Mouse (Mus musculus) gastrocnemius, postnatal 10 days (tissue): Measurements from ENCODE around the gene Abcc4. TPM values are rescaled to one million over a fixed set of nuclear protein-coding genes. Genes with fewer than 3 reads are reported as not detected.

Experiments used
- DNase-seq: peaks from one replicate; pipeline ENCODE4 v3.0.0; 2021; ENCODE audit warnings: mixed read lengths
- total RNA-seq, 2 experiments: library from RNA; stranded (reverse); gene quantifications; 2 replicates each; pipeline ENCODE4 v1.2.3; 2021

Gene Abcc4
- total RNA-seq, 2 experiments from 2014 or later, result 3.8 to 4.8 TPM

DNA sequence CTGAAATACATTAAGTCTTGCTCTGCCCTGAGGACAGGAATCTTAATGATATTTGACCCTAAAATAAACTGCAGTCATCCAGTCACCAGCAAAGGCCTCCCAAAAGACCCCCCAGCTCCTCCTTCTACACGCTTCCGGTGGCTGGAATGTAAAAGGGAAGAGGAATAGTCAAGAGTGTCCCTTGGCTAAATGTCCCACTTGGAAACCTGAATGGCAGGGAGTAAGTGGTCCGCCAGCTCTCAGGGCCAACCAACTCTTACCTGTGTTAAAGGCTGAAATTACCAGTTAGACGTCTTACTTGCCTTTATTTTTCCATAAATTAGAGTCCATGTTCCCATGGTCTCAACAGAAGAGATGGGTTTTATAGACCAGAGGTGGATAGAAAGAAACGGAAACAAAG lies 6.9 kb upstream of the Abcc4 start:
- DNase-seq, result no peak

DNA sequence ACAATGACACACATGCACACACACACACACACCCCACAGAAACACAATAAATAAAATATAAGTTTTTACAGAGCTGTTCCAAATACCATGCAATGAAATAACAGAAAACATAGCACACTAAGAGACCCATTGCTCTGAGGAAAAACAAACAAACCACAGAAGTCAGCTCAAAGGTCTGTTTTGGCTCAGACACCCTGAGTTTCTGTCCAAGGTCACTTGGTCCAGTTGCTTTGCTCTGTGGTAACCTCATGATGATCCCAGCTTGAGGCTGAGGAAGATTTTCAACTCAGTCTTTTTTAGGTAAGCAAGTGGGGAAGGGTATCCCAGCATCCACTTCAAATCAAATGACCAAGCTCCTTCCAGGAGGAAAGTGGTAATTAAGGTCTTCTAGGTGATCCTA lies 4.9 kb upstream of the Abcc4 start:
- no peak for DNase-seq

DNA sequence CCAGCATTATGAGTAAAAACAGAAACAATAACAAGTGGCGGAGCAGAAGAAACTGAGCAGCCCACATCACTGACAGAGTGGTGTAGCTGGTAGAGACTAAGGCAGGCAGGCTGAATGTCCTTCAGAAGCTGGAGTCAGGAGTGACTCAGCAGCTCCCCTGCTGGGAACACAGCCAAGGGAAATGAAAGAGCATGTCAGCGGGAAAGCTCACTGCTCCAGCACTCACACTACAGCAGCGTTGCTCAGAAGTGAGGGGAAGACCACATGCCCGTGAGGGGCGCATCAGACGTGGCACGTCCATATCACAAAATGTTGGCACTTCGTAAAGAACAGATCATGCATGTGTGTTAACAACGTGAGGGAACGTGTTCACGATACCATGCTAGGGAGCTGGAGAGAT lies 3.7 kb upstream of the Abcc4 start:
- DNase-seq, result peak; percentile 74

DNA sequence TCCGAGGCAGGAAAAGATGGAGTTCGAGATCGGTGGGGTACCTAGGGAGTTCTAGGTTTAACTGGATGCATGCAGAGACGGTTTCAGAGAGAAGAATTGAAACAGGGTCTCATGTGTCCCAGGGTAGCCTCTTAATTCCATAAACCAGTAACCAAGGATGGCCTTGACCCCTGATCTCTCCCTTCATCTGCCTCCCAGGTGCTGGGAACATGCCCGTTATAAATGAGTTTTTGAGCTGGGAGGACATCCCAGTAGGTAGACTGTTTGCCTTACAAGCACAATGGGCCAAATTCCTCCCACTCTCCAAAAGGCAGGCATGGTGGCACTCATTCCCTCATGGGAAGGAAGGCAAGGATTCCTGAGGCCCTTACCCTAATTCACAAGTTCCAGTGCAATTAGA lies 2.1 kb upstream of the Abcc4 start:
- DNase-seq, result no peak

DNA sequence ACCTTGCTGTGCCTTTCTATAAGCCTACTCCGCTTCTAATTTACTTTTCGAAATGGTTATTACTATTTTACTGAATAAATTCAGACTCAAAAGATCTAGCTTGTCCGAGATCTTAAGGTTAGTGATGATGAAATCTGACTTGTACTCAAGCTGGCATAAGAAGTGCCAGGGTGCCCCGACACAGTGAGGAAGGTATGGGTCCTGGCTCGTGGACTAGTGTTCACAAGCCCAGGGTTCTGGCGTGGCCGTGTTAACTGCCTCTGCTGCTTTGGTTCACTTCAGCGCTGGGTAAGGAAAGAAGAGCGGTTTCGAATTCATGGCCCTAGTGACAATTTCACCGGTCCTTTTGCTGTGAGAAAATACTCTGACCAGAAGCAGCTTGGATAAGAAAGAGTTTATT lies 943 bp upstream of the Abcc4 start:
- no peak for DNase-seq

DNA sequence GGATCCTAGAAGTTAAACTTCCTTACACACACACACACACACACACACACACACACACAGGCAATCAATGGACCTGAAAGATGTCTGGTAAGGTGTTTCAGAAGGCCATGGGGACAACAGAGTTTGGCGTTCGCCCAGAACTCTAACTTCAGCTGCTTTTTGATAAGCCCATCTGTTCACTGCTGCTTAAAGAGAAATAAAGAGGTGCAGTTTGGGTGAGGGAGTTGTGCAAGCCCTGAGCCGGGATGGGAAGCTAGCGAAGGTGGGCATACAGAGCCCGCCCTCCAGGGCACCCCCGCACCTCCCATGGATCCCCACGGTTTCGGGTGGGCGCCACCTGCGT lies 583 bp downstream of the Abcc4 start:
- DNase-seq, result no peak

DNA sequence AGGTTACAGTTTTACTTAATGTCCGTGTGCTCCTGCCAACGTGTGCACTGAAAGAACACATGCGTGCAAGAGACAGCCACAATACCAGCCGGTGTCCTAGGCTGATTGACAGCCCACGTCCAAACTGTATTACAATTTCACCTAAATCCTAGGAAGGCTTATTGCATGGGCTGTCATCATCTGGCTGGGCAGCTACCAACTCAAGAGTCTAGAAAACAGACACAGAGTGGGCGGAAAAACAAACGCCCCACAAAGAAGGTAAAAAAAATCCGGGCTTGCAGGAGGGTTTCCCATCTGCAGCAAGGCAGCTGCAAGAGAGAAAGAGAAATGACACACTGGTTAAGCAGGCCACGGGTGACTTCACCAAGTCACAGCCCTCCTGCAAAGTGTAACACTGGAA lies 2.7 kb downstream of the Abcc4 start:
- DNase-seq, result no peak

DNA sequence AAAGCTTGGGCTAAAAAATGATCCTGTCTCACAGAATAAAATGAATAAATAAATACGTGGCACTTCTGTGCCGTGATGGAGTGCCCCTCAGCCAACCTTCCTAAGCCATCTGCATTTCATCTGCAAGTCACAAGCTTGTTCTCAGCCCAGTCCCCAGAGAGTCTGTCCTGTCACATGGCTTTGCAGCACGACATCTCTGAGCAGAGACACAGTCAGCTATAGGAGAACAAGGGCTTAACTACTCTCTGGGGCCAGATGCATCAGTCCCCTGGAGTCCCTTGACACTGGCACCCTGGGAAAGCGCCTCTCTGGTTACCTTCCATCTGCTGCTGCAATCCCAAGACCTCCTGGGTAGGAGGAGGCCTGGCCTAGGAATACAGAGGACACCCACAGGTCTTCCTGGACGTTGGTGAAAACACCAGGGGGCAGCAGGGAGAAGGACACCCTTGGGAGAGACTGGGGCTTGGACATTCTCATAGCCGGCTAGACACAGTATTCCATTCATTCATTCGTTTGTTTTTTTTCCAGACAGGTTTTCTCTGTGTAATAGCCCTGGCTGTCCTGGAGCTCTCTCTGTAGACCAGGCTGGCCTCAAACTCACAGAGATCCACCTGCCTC lies 3.9 kb downstream of the Abcc4 start:
- peak; percentile 57 for DNase-seq

DNA sequence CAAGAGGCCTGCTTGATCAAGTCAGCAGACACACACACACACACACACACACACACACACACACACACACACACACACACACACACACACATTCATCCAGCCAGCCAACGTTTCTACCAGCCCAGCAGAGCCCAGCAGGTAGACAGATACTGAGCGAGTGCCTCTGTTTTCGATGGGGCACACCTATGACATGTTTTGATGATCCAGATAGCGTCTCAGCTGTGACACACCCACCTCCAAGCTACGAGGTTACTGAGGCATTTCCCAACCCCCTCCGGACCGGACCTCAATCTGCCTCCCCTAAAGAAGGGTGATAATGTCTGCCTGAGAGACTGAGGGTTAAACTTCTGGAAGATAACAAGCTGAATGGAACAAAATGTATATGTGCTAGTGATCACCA lies 5.4 kb downstream of the Abcc4 start:
- DNase-seq, result no peak

DNA sequence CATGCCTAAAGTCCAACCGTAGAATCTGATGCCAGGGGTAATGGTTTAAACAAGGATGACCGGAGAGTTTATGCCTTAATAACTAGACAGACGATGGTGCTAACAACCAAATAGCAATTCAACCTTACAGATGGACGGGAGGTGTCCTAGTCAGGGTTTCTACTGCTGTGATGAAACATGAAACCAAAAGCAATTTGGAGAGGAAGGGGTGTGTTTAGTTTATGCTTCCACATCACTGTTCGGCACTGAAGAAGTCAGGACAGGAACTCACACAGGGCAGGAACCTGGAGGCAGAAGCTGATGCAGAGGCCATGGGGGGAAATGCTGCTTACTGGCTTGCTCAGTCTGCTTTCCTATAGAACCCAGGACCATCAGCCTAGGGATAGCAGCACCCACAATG lies 6.1 kb downstream of the Abcc4 start:
- no peak for DNase-seq

DNA sequence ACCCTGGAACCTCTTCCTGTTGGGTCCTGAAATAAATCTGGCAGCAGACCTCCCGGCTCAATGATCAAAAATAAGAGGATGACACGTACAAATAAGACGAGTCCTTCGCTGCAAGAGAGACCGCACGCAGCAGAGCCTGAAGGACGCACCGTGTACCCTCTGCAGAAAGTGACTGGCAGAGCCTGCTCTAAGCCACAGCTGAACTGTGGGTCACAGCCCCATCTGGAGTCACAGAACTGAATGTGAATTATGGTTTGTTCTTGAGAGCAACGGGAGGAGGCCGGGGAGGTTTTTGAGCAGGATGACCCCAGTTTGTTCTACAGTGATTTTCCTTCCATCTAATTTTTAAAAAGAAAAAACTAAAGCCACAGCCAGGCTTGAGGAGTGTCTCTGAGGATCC lies 6.5 kb downstream of the Abcc4 start:
- no peak for DNase-seq

DNA sequence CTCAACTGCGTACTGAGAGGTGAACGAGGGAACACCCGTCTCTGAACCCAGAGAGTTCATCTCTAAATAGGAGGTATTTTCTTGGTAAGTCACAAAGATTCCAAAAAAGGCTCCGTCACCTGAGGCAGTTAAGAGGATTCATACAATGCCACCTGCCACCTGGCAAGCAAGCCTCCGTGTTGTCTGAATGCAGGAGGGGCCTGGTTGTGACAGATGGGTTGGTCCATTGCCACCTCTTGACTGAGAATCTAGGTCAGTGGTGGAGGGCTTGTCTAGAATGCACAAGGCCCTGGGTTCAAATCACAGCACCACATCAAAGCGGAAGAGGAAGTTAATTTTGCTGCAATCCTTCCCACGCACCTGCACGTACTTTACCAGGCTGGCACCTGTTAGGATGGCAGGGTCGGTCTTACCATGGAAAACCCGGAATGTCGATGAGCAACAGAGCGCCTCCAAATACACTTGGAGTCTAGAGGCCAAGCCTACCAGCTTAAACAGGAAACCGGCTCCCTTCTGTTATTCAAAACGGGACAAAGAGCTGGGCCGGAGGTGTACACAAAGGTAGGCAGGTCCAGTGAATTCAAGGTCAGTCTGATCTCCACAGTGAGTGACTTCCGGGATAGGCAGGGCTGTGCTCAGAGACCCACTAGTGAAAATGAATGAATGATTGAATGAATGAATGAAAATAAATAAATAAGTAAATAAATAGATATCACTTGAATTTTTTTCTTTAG lies 9.3 kb downstream of the Abcc4 start:
- no peak for DNase-seq

DNA sequence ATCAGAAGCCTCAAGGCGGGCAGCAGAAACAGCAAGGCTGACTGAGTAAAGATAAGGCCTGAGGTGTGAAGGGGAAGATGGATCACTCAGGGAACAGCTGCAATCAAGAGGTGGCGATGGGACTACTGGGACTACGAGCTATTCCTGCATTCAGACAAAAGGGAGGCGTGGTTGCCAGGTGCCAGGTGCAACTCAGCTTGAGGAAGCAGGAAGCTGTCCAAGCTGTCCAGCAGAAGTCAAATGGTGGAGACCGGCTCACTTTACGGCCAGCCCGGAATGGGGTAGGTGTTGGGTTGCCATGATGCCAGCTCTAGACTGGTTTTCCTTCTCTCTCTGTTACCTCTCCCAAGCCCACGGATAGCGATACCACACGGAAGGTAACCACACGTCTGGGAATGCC lies 10.2 kb downstream of the Abcc4 start:
- no peak for DNase-seq

DNA sequence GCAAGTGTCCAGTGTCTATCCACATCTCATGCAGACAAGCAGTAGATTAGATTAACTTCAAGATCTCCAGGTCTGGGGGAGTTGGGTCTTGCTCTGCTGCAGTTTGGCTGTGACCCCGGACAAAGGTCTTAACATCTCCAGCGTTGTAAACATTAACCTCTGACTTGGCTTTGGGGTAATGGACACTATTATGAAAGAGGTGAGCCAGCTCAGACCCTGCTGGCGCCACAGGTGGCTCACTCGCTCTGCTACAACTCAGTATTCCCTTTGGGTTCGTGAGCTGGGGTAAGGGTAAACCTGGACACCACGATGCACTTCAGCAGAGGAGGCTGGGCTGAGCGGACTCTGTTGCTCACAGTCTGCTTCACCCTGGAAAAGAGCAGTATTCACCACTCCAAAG lies 11.7 kb downstream of the Abcc4 start:
- no peak for DNase-seq

DNA sequence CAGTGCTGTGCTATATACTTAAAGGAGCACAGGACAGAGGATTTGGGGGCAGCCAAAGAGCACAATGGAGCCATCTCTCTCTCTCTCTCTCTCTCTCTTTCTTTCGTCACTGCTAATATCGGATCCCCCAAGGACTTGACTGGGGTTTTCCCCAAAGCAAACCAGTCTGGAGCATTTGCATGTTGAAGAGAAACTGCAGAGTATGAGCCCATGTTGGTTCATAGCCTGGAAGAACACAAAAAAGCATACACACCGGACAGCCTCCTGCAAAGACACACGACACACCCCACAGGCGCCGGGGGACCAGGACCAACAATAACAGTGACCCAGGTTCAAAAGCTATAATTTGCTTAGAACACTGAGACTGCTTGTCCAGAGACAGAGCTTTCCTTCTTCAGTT lies 14.1 kb downstream of the Abcc4 start:
- no peak for DNase-seq

DNA sequence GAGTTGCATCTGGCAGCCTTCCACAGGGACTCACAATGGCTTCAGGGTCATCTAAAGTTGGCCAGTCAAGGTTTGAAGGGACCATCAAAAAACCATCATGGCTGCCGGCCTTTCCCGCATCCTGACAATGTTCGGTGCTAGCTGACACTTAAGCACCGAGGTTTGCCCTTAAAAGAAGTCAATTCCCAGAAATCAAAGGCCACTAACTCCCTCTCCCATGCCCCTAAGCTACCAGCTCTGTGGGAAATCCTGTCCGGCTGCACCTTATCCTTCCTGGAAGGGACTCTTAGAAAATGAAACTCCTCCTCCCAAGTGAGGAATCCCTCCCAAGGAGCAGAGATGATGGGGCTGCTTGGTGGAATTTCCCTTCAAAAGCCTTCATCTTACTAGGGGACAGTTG lies 14.6 kb downstream of the Abcc4 start:
- no peak for DNase-seq

DNA sequence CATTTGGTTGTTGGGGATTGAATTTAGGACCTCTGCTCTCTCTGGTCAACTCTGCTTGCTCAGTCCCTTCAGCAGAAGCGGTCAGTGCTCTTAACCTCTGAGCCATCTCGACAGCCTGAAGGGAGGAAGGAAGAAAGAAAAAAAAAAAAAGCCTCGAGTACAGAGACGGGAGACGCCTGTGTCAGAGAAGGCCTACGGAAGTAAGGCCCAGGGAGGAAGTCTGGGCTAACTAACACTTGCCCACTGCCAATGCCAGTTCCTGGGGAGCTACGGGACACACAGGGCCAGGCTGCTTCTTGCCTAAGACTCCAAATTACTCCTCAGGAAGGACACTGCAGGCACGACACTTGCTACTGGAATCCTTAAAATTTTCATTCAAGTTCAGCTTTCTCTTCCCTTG lies 15.1 kb downstream of the Abcc4 start:
- DNase-seq, result no peak

DNA sequence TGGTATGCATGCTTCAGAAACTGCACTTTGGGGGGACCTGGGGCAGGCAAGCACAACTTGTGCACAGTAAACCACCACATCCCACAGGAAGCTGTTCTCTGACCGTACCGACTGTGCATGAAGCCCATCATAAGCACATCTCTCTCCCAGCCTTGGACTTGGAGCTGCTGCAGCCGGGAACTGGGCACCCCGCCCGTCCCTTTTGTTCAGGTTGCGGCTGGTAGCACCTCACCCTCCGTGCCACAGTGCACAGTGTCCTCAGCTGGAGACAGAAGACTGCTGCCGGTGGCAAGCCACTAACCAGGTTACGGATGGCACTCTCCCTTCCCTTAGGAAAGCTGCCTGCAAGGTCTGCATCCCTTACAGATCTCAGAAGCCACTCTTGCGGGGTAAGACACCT lies 15.7 kb downstream of the Abcc4 start:
- DNase-seq, result no peak

DNA sequence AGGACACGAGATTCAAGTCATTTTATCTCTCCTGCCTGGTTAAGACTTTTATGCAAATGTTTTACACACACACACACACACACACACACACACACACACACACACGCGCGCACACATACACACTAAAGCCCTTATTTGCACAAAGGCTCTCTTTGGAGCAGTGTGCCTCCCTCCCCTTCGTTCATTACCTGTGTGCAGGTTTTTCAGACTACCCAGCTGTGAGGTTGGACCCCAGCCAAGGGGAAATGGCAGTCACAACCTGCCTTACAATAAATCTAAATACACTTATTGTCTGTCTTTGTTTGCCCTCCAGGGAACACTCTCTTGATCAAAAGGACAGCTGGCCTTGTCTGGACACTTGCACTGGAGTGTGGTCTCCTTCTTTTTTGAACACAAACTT lies 17.4 kb downstream of the Abcc4 start:
- no peak for DNase-seq

DNA sequence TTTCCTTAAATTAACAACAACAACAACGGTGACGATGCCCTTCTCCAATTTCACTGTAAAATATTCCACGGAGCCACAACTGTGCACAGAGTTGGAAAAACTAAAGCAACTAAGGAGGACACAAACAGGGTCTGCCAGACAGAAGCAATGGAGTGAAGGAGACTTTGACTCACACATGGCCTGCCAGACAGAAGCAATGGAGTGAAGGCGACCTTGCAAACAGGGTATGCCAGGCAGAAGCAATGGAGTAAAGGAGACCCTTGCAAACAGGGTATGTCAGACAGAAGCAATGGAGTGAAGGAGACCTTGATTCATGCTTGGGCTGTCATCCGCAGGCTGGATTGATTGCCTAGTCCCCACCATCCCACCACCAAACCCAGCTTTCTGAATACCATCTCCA lies 19.2 kb downstream of the Abcc4 start:
- no peak for DNase-seq

DNA sequence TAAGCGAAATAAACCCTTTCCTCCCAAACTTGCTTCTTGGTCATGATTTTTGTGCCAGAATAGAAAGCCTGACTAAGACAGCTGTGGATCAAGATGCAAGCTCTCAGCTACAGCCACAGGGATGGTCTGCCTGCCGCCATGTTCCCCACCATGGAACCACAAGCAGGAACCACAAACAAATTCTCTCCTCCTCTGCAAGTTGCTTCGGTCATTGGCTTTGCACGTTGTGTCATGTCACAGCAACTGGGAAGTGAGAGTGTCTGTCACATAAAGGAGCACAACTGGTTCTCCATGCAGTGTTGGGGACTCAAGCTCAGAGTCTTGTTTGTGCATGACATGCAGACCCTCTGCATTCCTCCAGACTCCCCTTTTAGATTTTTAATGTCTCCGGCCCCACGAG lies 20.4 kb downstream of the Abcc4 start:
- no peak for DNase-seq

DNA sequence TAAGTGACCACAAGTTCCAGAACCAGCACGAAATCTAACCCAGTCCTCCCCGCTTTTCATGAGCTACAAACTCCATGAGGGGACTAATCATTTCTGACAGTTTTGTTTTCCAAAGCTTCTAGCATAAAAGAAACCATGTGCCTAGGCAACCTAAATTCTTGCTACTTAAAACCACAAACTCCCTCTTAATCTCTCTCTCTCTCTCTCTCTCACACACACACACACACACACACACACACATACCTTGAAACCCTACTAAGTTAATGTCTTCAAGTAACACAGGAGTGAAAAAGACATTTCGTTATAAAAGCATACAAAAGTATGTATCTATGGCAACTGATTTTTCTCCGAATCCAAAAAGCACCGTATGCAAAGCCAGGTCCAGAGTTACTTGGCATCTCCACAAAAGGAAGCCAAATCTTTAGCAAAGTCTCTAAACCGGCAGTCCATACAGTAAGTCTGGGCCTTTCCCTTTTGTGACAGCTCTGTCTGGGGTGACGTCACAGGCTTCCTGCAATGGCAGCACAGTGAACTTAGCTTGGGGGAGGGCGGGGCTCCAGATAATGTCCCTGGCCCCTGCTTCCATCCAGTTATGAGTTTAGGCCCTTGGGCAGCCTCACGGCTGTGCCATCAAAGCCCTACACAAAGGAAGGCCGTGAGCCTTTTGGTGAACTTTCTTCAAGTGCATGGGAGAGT lies 23.5 kb downstream of the Abcc4 start:
- no peak for DNase-seq

DNA sequence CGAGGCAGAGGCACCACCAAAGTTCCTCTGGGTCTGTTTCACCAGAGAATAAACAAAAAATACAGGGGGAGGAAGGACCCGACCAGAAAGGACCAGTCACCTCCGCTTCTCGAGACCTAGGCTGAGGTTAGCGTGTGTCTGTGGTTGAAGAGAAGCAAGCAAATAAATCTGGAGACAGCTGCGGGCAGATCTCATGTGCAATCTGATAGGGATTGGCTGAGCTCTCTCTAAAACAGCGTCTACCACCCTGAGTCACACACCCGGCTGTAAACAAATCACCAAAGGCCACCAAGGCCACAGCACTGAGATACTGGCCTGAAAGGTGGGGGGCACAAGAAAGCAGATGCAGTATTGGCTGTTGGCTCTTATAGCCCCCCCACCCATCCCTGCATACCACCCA lies 24.9 kb downstream of the Abcc4 start:
- DNase-seq, result no peak
